Mouse (Mus musculus): ENCODE data around the gene Nfkbiz.

Gene Nfkbiz

DNA sequence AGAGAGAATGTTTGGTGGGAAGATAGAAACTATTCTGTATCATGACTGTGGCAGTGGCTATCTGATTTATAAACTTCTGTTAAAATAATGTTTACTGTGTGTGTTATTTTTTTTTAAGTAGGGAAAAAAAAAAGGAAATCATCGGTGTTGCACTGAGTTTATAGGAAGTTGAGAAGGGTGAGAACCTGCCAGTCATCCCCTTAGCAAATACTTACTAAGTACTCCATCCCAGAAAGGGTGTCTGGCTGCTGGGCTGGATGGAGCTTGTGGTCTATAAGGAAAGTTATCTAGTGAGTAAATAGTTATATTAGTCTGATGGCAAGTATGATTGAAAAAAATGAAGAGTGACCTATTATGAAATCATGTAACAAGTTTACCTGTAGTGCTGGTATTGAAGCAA, 37.1 kb downstream of the Nfkbiz start:
- no peak for DNase-seq (ENCODE audit: low spot score)

DNA sequence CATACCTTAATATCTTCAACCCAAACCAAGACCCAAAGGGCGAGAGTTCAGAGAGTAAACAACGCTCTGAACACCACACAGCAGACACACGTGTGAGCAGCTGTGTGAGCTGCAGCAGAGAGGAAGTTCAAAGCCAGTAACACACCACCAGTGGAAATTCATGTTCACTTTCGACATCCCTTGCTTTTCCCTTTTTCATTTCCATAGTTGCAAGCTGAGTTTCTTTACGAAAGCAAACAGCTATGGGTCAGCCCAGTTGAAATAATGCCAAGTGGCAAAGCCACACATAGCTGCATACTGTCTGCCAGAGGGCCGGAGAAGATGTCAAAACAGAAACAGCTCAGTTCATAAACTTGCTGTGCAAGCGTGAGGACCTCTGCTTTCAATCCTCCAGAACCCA, 39.9 kb downstream of the Nfkbiz start:
- DNase-seq (ENCODE audit: low spot score): no peak

GRCm38 (mm10) chr16:55790326-55790725, 48.4 kb downstream of the Nfkbiz start:
- DNase-seq (ENCODE audit: low spot score): no peak

GRCm38 (mm10) chr16:55789291-55789690, 49.4 kb downstream of the Nfkbiz start:
- DNase-seq (ENCODE audit: low spot score): no peak

- DNase-seq (ENCODE audit: low spot score): no peak
Observed at GRCm38 (mm10) chr16:55788671-55789070, 50.0 kb downstream of the Nfkbiz start.

GRCm38 (mm10) chr16:55787385-55788072, 51.2 kb downstream of the Nfkbiz start:
- DNase-seq (ENCODE audit: low spot score): no peak

- no peak for DNase-seq (ENCODE audit: low spot score)
Observed at GRCm38 (mm10) chr16:55784379-55784778, 54.3 kb downstream of the Nfkbiz start.

DNA sequence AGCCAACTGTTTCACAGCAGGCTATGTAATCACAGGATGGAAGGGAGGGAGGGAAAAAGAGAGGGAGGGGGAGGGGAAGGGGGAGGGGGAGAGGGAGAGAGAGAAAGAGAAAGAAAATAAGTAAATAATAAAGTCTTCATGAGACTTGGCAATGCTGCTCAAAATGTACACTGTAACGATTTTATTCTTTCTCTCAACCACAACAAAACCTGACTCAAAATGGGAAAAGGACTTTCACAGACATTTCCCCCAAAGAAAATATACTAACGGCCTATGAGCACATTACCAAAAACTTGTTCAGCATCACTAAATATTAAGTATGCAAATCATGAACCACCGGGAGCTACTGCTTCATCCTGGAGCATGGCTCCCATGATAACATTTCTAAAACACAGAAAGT, 54.8 kb downstream of the Nfkbiz start:
- no peak for DNase-seq (ENCODE audit: low spot score)

DNA sequence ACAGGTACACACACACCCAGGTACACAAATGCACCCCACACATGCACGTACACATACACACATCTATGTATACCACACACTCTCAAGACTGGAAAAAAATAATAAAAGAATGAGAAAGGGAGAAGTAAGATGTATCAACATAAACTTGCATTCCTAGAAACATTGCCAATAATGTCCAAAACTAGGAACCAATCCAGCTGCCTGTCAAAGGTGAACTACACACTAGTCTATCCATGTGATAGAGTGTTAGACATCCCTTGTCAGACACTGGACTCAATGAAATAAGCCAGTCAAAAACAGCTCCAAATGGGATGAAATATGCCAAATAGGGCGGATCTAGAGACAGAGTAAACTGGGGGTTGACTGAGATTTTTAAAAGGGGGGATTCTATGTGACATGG, 55.8 kb downstream of the Nfkbiz start:
- no peak for DNase-seq (ENCODE audit: low spot score)

- DNase-seq (ENCODE audit: low spot score): no peak
Observed at GRCm38 (mm10) chr16:55781809-55782208, 56.9 kb downstream of the Nfkbiz start.

DNA sequence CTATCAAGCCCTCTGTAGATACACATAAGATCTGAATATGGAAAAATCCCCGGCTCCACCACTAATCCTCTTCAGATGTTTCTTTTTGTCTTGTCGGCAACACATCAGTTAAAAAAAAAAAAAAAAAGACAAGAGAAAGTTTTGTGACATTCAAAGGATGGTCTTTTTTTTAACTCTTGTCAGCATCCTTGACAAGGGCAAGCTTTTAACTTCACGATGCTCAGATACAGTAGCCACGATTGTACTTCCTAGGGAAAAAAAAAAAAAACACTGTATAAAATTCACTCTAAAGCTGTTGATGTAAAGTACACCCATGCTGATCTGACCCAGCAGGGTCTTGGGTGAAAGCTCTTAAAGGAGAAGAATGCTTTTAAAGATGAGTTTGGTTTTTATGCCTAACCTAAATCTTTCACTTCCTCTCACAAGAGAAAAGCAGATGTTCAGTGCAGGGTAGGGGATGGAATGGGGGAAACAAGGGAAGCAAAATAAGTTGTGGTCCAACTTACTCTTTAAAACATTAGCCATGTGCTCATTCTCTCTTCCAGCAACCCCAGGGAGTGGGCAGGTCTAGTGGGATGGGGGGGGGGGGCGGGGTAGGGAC, 57.6 kb downstream of the Nfkbiz start:
- DNase-seq (ENCODE audit: low spot score): no peak

DNA sequence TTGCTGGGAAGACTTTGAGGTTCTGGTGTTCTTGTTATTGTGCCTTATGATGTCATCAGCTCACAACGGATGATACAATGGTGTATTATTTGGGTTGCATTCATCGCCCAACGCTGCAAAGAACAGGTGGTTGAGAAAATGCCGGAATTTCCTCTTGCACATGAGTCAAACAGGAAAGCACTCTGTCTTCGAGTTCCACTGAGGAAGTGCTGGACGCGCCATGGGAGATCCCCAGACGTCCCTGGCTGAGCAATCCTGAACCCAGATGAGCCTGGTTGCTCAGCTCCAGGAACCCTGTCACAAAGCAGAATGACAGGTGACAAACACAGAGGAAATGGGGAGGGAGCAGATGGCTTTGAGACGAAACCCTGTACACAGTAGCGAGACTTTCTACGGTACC, 62.4 kb downstream of the Nfkbiz start:
- DNase-seq (ENCODE audit: low spot score): no peak

DNA sequence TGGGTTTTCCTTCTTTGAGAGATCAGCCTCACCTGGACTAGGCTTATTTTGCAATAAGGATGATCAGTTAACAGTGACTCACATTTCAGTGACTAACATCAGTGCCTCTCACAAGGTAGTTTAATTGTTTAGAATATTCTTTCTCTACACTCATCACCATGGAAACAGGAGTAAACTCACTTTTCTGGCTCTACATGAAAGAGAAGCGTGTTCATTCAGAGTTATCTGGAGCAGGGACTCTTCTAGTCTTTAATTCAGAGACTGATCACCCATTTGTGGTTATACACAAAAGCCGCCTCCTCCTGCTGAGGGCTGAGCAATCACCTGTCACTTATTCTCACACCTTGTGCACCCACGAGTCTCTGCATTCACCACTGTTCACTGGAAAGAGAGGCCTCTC, 68.5 kb downstream of the Nfkbiz start:
- no peak for DNase-seq (ENCODE audit: low spot score)

Measured in yolk sac, embryonic 10.5 days (tissue).